Mouse (Mus musculus): ENCODE measurements around the gene Golph3l.

Gene Golph3l

DNA sequence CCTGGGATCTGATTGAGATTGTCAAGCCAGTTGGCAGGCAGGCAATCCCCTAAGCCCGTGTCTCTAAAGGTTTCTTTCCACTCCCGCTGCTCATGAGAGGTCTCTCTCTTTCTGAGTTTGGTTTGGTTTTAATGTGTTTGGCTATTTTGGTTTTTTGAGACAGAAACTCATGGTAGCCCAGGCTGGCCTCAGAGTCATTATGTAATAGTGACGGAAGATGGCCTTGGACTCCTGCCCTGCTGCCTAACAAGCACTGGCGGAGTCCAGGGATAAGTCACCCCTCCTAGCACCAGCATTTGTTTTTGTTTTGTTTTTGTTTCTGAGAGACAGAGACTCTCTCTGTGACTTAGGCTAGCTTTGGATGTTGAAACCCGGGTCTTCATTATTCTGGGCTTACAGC, 66.7 kb downstream of the Golph3l start:
- DNase-seq (ENCODE audit: low spot score), result no peak

DNA sequence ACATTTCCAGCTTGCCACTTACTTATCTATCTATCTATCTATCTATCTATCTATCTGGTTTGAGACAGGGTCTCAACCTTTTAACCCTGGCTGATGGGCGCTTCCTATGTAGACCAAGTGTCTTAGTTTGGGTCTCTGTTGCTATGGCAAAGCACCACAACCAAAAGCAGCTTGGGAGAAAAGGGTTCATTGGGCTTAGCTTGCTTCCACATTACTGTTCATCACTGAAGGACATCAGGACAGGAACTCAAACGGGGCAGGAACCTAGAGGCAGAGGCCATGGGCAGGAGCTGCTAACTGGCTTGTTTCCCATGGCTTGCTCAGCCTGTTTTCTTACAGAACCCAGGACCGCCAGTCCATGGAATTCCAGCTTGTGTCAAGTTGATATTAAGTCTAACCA, 68.4 kb downstream of the Golph3l start:
- no peak for DNase-seq (ENCODE audit: low spot score)

DNA sequence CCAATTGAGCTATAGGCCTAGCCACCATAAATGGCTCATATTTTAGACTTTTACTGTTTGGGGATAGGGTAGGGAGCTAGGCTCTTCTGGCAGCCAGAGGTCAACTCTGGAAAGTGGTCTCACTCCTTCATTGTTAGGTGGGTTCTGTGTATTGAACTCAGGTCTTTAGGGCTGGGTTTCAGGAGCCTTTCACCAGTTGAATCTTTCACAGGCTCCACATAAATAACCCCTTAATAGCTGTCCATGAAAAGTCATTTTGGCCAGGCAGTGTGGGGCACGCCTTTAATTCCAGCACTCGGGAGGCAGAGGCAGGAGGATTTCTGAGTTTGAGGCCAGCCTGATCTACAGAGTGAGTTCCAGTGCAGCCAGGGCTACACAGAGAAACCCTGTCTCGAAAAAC, 69.0 kb downstream of the Golph3l start:
- DNase-seq (ENCODE audit: low spot score), result no peak

DNA sequence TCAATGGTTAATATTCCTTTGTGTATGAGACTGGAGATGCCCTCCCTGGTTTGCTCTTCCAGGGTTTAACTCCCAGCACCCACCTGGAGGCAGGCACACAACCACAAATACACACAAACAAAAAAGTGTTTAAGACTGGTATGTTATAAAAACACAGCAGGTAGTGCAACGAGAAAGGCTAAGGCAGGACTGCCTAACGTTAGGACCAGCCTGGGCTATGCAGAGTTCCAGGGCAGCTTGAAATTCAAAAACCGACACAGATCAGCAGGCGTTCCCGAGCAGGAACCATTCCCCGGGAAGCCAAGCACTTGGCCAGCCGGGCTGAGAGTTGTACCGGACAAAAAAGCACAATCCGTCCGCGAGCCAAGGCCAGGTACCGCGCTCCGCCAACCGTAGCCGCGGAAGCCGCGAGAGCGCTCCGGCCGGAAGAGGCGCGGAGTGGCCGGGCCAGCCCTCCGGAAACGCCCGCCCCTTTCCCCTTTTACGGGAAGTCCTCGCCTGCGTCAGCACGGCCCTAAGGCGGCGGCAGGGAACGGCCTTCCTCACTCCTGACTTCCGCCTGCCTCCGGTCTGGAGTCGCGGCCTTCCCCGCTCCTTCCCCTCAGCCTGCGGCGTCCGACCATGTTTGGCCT, 69.6 kb downstream of the Golph3l start, which contains the start of gene Mcl1:
TSS of gene Mcl1 (plus strand) at position 553 of the 632 bp plus-strand sequence.
- DNase-seq (ENCODE audit: low spot score), result peak; percentile 65

DNA sequence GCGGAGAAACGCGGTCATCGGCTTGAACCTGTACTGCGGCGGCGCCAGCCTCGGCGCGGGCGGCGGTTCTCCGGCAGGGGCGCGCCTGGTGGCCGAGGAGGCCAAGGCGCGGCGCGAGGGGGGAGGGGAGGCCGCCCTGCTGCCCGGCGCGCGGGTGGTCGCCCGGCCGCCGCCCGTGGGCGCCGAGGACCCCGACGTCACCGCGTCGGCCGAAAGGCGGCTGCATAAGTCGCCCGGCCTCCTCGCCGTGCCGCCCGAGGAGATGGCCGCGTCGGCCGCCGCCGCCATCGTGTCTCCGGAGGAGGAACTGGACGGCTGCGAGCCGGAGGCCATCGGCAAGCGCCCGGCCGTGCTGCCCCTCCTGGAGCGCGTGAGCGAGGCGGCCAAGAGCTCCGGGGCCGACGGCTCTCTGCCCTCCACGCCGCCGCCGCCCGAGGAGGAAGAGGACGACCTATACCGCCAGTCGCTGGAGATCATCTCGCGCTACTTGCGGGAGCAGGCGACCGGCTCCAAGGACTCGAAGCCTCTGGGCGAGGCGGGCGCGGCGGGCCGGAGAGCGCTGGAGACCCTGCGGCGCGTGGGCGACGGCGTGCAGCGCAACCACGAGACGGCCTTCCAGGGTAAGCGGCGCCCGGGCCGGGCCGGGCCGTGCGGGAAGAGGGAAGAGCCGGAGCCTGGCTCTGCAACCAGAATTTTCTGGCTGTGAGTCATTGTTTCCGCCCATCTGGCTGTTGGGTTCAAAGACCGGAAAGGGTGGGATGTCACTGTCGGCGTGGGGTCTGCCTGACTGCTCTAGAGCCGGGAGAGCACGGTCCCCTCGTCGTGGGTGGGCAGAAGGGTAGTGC, 70.4 kb downstream of the Golph3l start:
- no peak for DNase-seq (ENCODE audit: low spot score)

DNA sequence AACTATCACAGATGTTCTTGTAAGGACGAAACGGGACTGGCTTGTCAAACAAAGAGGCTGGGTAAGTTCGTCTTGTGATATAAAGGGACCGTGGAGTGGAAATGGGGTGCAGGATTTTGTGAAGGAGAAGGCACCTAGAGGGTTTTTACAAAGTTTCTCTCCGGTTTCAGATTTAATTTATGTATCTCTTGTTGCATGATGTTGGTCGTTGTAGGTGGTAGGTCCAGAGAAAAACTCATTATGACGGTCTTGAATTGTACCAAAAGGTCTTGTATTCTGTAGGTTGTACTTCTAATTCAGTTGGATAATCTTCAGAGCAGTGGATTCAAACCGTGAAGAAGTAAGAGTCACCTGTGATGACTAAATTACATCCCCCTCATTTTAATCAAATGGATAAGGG, 71.2 kb downstream of the Golph3l start:
- no peak for DNase-seq (ENCODE audit: low spot score)

DNA sequence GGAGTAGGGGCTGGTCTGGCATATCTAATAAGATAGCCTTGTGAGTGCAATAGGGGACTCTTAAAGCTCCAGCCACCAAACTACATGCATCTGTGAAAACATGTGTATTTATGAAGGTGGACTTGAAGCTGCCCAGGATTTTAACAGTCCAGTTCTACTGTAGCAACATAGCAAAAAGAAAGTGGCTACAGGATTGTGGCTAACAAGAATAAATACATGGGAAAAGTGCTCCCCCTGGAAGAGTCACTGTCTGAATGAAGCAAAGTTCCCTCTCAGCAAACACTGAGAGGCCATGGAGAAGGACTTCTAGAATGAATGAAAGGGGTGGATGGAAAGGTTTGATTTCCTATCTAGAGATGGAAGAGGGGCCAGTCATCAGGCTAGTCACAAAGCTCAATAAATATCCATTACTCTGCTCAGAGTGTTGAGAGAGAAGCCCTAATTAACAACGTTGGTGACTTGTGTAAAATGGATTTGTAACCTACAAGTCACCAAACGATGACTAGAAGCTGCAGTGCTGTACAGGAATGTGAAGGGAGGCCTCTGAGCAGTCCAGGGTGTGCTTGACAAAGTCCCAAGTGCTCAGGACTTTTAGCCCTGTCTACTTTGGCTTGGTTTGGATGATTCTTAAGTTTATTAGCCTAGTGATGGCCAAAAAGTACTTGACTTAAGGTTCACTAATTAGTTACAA, 72.2 kb downstream of the Golph3l start:
- no peak for DNase-seq (ENCODE audit: low spot score)

DNA sequence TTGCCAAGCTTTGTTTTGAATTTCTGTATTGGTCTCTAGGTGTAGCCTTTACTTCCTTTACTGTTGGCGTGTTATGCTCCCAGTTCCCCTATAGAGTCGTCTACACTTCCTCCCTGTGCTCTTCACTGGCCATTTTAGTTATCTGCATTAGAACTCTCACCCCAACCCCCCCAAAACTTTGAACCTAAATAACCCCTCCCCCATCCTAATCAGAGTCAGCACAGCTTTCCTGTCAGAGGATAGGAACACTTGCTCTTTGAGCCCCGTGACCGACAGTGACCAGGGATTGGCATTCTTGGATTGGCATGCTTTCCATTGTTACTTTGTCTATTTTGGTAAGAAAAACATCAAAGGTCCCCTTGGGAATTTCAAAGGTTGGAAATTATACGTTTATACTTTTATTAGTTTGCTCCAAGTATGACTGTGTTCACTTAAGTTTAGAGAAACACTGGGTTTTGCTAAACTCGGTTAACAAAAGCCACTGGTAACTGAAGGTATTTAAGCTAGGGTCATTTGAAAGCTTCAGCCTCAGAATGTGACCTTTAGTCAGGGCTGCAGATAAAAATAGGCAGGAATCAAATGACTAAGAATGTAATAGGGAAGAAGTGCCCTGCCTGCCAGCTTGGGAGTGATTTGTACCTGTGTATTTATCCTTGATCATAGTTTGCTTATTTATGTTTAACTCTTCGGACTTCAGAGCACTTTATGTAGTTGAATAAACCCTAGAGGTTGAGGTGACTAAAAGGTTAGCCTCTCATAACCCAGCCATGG, 73.4 kb downstream of the Golph3l start:
- DNase-seq (ENCODE audit: low spot score), result no peak

DNA sequence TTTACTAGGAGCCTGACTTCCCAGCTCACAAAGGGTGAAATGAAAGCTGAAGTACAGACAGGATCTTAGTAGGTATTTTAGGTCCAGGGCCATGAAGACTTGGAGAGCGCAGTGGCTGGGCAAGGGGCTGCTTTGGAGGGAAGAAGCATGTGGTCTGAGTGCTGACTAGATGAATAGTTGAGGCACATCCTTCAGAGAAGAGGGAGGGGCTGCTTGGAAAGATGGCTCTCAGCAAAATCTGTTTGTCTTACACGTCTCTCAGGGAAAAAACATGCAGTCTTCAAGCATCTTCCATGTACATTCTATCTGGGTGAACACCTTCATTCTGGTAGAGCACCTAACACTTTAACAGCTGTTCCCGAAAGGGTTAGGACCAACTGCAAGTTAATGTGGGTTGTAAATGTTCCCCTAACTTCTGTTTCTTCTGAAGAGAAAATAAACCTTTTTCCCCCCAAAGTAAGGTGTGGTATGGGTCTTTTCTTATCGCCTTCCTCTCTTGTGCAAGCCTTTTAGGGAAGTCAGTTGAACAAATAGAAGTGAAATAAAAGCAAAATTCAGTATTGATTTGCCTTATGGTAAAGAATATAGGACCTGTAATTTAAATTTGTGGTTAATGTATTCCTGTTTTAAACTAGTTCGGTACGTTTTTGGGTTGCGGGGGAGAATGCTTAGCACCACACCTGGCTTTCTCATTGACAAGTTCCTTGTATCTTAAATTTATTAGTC, 74.2 kb downstream of the Golph3l start:
- no peak for DNase-seq (ENCODE audit: low spot score)

DNA sequence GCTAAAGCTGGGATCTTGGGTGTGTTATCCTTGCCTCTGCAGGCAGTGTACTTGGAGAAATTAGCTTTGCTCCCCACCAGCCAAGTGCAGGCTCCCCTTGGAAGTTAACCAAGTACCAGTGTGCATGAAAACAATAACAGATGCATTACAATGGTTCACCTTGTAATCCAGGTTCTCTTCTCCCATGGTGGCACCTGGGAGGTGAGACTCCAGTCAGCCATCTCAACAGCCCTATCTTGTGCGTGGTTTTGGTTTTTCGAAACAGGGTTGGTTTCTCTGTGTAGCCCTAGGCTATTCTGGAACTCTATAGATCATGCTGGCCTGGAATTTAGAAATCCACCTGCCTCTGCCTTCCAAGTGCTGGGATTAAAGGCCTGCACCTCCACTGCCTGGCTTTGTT, 74.8 kb downstream of the Golph3l start:
- DNase-seq (ENCODE audit: low spot score), result no peak

DNA sequence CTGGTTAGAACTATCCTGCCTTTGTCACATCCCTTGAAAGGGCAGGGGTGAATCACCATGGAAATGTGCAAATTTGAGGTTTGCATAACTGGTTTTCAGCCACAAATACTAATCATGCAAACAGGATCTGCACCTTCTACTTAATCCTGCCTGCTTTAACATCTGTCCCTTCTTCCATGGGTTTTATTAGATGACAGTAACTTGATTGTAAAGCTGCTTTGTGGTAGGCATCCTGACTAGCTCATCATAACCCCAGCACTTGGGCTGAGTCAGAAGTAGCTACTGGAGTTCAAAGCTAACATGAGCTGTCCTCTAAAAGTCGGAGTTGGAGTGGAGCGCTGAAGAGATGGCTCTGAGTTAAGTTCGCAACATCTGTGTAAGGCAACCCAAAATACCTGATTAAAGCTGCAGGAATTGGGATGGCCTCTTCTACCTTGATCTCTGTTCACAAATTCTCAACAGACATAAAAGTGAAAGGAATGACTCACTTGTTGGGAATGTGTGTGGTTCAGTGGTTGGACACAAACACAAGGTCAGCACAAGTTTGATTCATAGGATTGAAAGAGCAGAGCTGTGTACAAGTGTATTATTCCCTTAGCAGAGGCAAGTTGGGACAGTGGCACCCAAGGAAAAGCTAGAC, 75.4 kb downstream of the Golph3l start:
- no peak for DNase-seq (ENCODE audit: low spot score)

DNA sequence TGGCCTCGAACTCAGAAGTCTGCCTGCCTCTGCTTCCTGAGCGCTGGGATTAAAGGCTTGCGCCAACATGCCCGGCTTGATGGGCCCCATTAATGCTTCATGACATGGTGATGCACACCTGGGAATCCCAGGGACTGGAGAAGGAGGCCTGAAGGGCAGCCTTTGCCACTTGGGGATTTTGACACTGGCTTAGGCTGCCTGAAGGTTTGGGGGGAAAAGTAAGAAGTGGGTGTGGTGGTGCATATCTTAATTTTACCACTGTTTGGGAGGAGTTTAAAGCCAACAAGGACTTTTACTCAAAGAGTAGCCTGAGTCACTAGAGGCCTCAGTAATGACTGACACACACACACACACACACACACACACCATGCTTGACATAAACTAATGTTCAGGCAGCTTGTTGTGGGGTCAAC, 76.2 kb downstream of the Golph3l start:
- DNase-seq (ENCODE audit: low spot score), result no peak

DNA sequence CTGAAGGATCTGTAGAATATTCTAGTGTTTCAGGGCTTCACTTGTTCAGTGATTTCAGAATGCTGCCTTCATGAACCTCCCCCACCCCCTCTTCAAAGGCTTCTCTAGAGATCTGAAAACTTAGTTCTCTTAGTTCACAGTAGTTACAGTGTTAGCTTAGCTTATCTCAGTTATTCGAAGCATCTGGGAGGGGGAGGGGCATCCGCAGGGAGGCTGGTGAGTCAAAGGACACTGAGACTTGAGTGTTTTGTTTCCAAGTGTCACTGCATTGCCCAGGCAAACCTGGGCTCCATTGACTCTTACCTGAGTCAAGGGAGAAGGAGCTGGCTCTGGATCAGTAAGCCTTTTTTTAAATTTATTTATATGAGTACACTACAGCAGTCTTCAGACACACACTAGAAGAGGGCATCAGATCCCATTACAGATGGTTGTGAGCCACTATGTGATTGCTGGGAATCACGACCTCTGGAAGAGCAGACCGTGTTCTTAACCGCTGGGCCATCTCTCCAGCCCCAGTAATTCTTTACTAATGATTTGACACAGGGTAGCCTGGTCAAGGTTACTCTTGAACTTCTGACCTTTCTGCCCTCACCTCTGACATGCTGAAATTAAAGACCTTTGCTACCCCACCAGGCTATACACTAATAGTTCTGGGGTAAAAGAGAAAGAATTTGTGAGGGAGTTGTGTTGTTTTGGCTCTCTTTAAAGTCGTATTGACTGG, 77.5 kb downstream of the Golph3l start:
- no peak for DNase-seq (ENCODE audit: low spot score)

DNA sequence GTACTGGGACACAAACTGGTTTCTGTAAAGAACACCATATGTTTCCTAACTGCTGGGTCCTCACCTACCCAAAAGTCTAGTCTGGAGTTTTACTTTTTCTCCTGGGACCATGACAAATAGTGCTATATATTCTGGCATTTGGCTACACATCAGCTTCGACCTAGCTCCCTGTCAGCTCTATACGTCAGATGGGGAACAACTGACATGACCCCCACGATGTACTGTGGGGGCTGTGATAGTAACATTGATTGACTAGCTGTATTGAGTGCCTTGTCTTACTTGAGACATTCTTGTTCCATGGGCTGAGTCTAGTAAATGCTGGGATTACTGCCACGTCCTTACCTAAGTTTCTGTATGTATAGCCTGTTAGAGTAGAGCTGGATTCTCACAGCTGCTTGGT, 78.8 kb downstream of the Golph3l start:
- no peak for DNase-seq (ENCODE audit: low spot score)

DNA sequence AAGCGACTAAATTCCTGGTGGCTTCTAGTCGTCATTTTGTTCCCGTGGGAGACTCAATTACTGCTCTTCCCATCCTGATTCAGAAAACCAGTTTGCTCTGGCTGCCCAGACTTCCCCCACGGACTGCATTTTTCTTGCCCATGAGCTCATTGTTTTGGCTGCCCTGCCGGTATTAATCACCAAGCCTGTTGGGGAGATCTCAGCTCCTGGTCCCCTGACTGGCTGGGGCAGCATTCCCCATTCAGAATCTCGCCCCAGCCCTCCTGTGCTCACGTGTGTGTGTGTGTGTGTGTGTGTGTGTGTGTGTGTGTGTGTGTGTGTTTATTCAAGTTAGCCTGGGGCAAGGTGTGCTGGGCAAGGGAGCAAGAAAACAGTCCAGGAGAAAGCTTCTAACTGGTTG, 79.3 kb downstream of the Golph3l start:
- no peak for DNase-seq (ENCODE audit: low spot score)
